31 mouse cellular contexts compared by ENCODE assay signal in the genomic region with DNA sequence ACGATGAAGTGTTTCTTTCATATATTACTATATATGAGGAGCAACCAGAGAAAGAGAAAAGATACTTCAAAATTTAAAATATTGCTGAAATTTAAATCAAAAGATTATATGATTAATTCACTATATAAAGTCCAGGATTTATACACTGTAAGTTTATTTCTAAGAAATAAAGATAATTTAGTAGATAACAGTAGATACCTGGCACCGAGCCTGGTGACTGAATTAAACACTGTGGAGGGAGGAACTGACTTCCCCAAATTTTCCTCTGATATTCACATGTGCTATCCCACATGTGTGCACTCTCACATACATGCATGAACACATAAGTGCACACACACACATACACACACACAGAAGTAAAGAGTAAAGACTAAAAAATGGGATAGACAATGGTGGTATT.
"Had no signal": no experiment of that assay in that cellular context is flagged by ENCODE, and none has a peak within 500 bp of the region (broad histone marks: within the 10 kb centered on the region; RNA-seq: fewer than 3 reads in every experiment).

No protein-coding gene starts in this region.

- H3K27me3 ChIP-seq: limb, embryonic 12.5 days; limb, embryonic 13.5 days; limb, embryonic 15.5 days; liver, embryonic 12.5 days; liver, embryonic 13.5 days; liver, embryonic 15.5 days; lung, embryonic 15.5 days; megakaryocyte, embryonic 14.5 days; midbrain, embryonic 12.5 days; midbrain, embryonic 13.5 days; midbrain, embryonic 15.5 days; neural tube, embryonic 12.5 days had no signal

- H3K9me3 ChIP-seq: limb, embryonic 10.5 days; limb, embryonic 12.5 days; limb, embryonic 13.5 days; limb, embryonic 15.5 days; liver, embryonic 12.5 days; liver, embryonic 13.5 days; liver, embryonic 15.5 days; lung, embryonic 15.5 days; megakaryocyte, embryonic 14.5 days; midbrain, embryonic 10.5 days; midbrain, embryonic 12.5 days; midbrain, embryonic 13.5 days; midbrain, embryonic 15.5 days; neural tube, embryonic 12.5 days had no signal

- H3K27ac ChIP-seq: limb, embryonic 10.5 days; limb, embryonic 12.5 days; limb, embryonic 13.5 days; limb, embryonic 15.5 days; liver, embryonic 12.5 days; liver, embryonic 13.5 days; liver, embryonic 14.5 days; liver, embryonic 15.5 days; lung, embryonic 15.5 days; macrophage; midbrain, embryonic 10.5 days; midbrain, embryonic 12.5 days; midbrain, embryonic 13.5 days; midbrain, embryonic 15.5 days; neural tube, embryonic 12.5 days had no signal

- H3K36me3 ChIP-seq: limb, embryonic 10.5 days; limb, embryonic 12.5 days; limb, embryonic 13.5 days; limb, embryonic 15.5 days; liver, embryonic 12.5 days; liver, embryonic 13.5 days; liver, embryonic 15.5 days; lung, embryonic 15.5 days; midbrain, embryonic 10.5 days; midbrain, embryonic 12.5 days; midbrain, embryonic 13.5 days; midbrain, embryonic 15.5 days; neural tube, embryonic 12.5 days had no signal

- DNase-seq: left cerebral cortex, postnatal 4 days; liver; liver, embryonic 13.5 days; liver, postnatal 0 days; lung, adult 18-20 months; lung, adult 2 months; lung, embryonic 14.5 days; lung, postnatal 10 days; lung, postnatal 14 days; lung, postnatal 36 days; lung, postnatal 4 days; midbrain, embryonic 14.5 days had no signal

- H3K9ac ChIP-seq: limb, embryonic 12.5 days; limb, embryonic 13.5 days; limb, embryonic 15.5 days; liver, embryonic 12.5 days; liver, embryonic 13.5 days; liver, embryonic 14.5 days; liver, embryonic 15.5 days; liver, postnatal 0 days; lung, embryonic 14.5 days; lung, embryonic 15.5 days; midbrain, embryonic 12.5 days; midbrain, embryonic 13.5 days; midbrain, embryonic 15.5 days; neural tube, embryonic 12.5 days had no signal

- H3K4me2 ChIP-seq: limb, embryonic 12.5 days; limb, embryonic 13.5 days; limb, embryonic 15.5 days; liver, embryonic 11.5 days; liver, embryonic 12.5 days; liver, embryonic 13.5 days; liver, embryonic 15.5 days; lung, embryonic 14.5 days; lung, embryonic 15.5 days; midbrain, embryonic 11.5 days; midbrain, embryonic 12.5 days; midbrain, embryonic 13.5 days; midbrain, embryonic 15.5 days; neural tube, embryonic 12.5 days had no signal

- H3K4me1 ChIP-seq: limb, embryonic 12.5 days; limb, embryonic 13.5 days; liver, embryonic 13.5 days; lung, embryonic 15.5 days; midbrain, embryonic 12.5 days; midbrain, embryonic 15.5 days; neural tube, embryonic 12.5 days had no signal

- ATAC-seq: liver, embryonic 12.5 days; liver, postnatal 0 days; midbrain, embryonic 13.5 days; midbrain, embryonic 15.5 days; midbrain, embryonic 16.5 days had no signal

- H3K4me3 ChIP-seq: limb, embryonic 10.5 days; limb, embryonic 12.5 days; limb, embryonic 13.5 days; limb, embryonic 15.5 days; liver, embryonic 12.5 days; liver, embryonic 13.5 days; liver, embryonic 15.5 days; lung, embryonic 15.5 days; megakaryocyte, embryonic 14.5 days; midbrain, embryonic 10.5 days; midbrain, embryonic 12.5 days; midbrain, embryonic 13.5 days; midbrain, embryonic 15.5 days; myocyte; neural tube, embryonic 12.5 days had no signal
